Mouse (Mus musculus) T-helper 1 cell (primary cell): ENCODE data around the gene Htr6.

Experiments used
- in situ Hi-C: fragments of 300-600 bp; cut with MboI, MseI; formaldehyde crosslinking; loops from one replicate; pipeline ENCODE4 v1.15.1; 2025; ENCODE audit warnings: high pct_unique_total_duplicates

Htr6 gene

DNA sequence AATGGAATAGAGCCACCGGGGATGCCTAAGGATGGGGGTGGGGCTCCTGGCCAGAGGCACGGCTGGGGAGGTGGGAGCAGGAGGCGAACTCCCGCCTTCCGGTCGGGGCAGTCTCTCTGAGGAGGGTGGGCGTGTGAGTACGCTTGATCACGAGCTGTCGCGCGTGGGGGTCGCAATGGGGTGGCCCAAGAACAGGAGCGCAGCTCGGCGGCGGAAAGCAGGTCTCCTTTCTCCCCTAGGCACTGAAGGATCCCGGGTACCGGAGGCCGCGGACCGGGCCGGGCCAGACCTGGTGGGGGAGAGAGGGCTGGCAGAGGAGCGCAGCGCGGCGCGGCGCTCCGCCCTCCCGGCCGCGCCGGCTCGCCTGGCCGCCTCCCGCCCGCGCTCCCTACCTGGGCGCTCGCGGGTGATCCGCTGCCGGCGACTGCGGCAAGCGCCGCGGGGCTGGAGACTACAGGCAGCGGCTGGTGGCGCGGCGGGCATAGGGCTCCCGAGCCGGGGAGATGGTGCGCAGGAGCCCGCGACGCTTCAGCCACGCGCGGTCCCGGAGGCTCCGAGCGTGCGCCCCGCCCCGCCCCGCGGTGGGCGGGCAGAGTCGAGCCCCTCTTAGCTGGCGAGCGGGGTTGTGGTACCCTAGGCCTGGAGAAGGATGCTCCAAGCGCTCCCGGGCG lies at the start of gene Htr6:
TSS of gene Htr6 (minus strand) at position 530 of the 671 bp plus-strand sequence.
- in situ Hi-C loops = loop anchor here (5.0 kb wide), 1 partner anchor 148 kb away; no protein-coding TSS in a partner anchor

DNA sequence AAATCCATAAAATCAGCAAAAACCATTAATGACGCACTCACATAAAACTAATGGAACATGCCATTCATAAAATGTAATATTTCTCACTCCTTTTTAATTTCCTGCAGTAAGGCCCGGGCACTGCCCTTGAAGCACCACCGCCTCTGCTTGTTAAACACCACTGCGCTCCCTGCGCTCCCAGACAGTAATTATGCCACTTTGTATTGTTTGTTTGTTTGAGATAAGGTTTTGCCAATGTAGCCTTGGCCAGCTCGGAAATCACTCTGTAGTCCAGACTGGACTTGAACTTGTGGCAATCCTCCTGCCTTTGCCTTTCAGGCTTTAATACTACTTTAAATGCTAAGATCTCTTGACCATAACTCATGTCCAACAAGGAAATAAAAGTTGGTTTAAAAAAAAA lies 49.6 kb upstream of the Htr6 start:
- in situ Hi-C loops = no loop called here

DNA sequence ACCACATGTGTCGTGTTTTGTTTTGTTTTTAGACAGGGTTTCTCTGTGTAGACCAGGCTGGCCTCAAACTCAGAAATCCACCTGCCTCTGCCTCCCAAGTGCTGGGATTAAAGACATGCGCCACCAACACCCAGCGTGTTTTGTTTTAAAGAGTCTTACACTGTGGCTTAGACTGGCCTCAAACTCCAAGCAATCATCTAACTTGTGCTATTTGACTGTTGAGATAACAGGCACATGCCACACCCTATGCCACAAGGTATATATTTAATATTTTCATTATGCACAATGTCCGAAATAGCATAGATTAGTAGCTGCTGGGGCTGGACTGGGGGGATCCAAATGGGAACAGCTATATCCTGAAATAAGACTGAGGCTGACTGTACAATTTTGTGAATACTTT lies 47.2 kb upstream of the Htr6 start:
- in situ Hi-C loops = no loop called here

DNA sequence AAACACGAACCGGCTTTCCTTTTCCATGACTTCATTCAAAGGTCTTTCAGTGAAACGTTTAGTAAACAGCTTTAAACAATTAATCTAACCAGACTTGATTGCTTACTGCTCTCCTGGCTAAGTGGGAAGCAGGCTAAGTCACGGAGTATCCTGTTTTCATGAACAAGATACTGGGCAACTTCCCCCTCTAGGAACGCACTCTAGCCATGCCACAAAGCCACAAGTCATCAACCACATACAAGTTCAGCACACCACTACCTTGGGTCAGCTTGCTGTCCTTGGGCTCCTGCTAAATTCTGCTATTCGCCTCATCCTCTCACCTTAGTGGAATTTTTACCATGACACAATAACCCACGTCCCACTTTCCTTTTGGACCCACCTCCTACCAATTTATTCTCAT lies 45.6 kb upstream of the Htr6 start:
- in situ Hi-C loops = no loop called here

DNA sequence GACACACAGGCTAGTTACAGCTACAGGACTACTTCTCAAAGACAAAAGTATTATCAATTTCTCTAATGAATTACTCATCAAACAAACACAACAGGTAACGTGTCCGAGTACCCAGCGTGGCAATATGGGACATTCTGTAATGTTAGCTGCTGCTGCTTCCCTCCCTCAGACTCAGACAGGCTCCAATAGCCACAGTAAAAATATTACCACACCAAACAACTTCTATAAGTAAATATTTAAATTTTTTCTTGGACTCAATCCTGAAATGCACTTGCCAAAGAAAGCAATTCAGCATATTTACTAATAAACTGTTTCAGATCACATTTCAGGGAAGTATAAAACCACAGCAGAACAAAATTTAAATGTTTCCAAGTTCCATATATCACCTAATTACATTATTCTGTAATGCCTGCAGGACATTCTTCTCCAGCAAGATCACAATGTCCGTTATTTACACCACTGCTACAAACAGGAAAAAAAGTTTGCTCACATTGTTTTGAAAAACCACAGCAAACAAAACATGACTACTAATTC lies 45.0 kb upstream of the Htr6 start:
- in situ Hi-C loops = no loop called here

DNA sequence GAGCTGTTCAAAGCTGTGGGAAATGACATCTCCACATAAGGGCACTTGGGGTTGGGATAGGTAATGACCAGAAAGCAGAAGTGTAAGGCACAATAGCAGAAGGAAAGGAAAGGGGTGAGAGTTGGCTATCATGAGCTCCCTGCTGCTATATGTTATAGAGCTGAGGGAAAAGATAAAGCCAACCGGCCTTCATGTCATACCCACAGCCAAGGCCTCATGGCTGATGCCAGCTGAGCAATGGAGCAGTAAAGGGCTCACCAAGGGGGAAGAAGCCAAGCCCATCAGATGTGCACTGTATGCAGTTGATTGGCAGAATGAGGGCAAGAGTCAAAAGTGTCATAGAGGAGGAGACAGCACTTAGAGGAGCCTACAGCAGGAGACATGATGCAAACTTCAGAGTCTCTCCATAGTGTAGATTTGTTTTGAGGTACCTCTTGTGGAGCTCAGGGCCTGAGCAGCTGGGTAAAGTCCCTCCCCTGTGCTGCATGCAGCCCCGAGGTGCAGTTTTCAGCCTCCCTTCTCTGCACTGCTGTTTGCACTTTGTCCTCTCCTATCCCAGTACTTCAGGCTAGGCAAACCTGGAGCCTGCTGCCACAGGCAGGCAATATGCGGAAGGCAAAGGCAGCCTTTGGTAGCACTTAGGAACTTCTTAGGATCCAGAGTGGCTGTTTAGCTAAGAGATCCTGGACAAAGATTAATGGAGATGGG lies 41.1 kb upstream of the Htr6 start:
- in situ Hi-C loops = no loop called here

DNA sequence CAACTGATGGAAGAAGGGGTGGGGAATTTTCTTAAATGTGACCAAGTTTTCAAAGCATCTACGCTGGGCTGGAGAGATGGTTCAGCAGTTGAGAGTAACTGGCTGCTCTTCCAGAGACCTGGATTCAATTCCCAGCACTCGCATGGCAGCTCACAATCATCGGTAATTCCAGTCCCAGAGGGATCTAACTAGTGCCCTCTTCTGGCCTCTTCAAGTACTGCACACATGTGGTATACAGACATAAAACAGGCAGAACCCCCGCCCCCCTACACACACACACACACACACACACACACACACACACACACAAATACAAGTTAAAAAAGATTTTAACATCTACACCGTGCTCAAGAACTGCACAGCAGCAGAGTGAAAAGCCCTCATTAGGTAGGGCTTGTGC lies 40.4 kb upstream of the Htr6 start:
- in situ Hi-C loops = no loop called here

DNA sequence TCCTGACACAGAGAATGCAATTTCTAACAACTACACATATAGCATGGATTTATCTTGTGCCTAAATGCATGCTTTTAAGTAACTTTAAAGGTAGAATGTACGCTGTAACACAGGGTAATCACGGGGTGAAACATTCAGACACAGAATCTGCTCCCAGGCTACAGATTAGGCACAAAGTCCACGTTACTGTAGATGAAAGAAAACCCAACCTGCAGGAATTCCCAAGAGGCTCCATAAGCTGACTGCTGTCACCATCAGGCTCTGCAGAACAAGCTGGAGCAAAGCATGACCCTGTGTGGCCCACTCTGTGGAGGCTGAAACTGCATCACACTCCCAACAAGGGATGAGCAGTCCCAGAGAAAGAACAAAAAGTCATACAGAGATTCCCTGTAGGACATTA lies 37.1 kb upstream of the Htr6 start:
- in situ Hi-C loops = no loop called here

DNA sequence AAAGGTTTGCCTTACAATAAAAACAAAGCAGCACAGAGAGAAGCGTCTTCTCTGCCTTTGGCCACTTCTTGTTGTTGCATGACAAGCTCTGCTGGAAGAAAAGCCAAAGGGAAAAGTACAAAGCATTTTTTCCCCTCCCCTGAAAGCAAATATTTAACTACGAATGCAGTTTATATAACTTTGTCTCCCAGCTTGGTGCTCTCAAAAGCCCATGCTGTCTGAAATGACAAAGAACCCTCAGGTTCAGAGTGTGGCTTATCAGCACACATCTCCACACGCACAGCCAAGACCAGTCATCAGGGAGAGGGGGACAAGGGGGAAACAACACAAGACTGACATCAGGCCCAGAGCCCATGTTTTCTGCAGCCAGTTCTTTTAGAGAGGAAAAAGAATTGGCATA lies 36.1 kb upstream of the Htr6 start:
- in situ Hi-C loops = no loop called here

DNA sequence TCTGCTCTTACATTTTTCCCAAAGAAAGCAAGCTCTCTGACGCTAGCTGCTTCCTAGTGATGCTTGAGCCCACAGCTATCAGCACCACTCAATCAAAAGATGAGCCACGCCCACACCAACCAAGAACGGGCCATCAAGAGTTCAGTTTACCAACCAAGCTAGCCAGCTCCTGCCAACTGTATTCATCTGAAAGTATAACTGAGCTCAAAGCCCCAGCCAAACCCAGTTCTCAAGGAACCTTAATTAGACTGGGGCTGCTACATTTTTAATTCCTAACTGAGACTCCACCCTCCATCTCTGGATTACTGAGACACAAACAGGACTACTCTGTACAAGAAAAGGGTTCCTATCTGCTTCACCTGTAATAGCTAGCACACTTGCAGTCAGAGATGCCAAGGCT lies 35.5 kb upstream of the Htr6 start:
- in situ Hi-C loops = no loop called here

DNA sequence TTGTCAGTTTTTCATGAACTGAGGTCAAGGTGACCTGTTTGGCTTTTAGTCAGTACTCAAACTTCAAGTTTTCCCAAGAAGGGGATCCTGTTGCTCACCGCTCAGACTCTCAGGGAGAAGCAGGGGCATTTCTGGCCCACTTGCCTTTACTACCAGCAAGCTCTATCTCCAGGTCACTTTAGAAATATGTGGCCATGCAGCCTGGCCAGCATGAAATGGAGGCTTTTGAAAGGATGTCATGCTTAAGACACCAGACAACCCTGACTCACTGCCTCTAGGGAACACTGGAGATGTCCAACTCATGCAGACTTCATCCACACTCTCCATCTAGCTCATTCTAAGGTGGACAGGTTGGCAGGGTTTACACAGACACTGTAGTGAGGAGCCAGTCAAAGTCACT lies 30.1 kb upstream of the Htr6 start:
- in situ Hi-C loops = no loop called here

DNA sequence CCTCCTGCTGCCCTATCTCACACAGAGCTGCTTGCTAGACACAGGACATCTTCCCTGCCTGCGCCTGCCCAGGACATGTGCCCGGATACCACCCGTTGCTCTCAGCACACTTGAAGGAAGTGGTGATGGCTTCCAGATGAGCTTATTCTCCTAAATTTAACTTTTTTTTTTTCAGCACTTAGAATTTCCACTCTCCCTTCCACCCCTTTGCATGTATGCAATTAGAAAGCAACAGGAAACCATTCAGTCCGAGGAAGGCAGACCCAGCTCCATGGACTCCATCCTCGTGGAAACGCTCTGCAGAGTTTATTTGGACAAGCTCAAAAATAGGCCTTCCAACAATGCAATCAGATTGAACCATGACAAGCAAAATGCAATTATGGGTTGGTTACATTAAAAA lies 26.2 kb upstream of the Htr6 start:
- in situ Hi-C loops = no loop called here

DNA sequence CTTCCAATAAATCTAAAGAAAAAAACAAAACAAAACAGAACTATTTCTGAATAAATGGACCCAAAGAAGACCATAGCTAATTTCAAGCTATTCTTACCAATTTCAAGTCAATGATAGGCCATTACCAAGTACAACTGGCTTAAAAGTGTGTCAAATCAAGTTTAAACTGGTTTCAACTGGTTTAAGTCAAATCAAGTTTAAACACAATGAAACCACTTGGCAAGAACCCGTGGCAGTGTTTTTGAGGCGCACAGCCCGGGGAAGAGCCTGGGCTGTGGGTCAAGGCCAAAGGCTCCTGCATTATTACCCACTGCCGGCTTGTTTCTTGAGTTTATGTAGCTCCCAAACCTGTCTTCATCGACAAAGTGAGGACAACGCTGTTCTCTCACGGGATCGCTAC lies 25.0 kb upstream of the Htr6 start:
- in situ Hi-C loops = no loop called here

DNA sequence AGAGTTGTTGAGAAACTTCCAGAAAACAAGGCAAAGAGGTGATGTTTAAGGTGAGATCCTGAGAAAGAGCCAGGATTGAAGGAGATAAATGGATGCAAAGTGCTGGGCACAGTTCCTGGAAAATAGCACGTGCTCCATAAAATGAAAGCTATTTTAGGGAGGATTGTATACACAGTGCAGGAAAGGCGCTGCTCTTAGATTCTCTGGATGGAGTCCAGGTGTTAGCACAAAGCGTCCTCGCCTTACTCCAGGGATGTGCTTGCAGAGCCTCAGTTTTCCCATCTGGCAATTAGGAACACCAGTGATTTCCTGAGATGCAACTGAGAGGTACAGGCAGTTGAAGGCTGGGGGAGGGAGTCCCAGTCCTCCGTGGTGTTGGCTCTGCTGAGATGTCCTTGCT lies 20.8 kb upstream of the Htr6 start:
- in situ Hi-C loops = no loop called here

DNA sequence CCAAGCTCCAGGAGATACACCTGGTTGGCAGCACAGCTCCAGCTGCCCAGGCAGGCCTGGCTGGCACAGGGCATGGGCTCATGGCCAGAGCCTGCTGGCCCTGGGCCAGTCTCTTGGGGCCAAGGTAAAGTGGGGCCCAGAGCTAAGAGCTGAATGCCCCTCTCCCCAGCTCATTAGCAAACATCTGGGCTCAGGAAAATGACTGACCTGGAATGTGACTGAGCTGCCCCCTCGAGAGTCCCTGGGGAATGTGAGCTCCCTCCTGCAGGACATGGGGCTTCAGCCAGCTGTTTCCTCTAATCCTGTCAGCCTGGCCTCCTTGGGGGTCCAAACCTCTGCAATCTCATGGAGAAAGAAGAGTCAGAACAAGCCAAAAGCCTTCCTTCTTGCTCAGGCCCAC lies 20.0 kb upstream of the Htr6 start:
- in situ Hi-C loops = no loop called here

DNA sequence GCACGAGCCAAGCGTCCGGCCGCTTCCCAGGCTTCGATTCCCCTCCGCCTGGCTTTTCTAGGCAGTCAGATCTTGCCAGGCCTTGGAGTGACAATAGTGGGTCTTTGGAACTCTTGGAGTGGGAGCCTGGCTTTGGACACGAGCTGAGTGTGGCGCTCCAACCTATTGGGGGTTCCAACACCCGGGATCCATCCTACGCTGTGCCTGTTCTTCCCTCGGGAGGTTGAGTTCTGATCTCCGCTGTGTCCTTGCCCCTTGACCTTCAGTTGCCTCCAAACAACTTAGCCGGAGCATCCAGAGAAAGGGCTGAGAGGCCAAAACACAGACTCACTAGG lies 17.8 kb upstream of the Htr6 start:
- in situ Hi-C loops = no loop called here

DNA sequence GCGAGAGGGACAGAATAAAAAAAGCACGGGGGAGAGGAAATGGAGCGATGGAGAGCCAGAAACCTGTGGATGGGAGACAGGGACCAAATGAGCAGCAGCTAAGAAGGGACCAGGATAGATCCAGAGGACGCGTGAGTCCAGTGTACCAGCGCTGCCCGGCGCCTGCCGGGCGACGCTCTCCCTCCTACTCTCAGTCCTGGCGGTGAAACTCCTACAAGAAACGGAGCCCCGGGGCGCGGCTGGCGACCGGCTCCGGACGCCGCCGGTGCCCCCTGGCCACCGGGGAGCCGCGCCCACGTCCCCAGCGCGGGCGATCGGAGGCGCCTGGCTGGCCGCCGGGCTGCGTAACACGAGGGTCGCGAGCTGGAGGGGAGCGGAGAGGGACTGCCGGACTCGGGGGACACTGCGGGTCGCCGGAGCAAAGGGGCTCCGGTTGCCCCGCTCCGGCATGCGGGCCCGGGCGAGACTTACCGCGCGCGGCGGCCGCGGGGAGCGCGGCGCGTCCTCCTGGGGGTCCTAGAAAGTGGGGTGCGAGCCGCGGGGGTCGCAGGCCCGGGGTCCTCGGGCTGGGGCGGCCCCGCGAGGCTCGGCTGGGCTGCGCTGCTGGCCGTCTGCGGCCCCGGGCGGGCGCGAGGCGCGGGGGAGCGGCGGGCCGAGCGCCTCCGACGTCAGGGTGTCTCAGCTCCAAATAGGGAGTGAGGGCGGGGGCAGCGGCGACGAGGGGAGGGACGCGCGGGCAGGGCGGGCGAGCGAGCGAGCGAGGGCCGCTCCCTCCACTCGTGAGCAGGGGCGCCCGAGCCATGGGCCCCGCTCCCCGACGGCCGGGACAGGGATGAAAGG lies 17.2 kb upstream of the Htr6 start, which contains the start of gene Nbl1:
TSS of gene Nbl1 (minus strand) at position 638 of the 840 bp plus-strand sequence.
- in situ Hi-C loops = no loop called here

DNA sequence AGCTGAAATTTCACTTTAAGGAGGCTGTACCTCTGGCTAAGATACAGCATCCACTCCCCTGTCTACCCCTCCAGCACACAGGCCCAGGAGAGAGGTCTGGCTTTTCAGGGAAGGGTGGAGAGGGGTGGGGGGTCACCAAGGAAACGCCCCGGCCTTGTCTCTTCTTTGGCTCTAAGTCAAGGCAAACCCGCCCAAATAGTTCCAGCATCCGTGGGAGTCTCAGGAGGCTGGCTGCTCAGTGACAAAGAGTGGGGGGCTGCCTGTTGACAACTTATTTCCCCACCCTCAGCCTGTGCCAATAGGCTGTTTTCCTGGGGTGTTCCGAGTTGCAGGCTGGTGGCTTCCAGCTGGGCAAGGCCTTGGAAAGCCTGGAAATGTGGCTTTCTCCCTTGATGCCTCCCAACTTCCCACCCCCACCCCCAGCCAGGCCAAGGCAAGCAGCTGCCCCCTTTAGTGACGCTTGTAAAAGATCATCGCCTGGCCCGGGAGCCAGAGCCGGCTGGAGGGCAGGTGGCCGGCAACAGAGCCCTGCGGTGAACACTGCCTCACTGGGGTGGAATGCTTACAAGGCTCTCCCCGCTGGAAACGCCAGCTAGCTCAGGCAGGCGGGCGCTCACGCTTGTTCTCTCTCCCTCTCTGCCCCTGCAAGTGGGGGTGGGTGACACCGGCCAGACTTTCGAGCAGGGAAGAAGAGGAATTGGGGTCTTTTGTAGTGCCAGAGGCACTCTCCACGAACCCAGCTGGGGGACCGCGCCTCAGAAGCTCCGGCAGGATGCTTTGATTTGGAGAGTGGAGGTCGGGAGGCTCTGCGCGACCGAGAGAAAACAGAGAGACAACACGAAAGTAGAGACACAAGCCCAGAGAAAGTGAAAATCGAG lies 16.3 kb upstream of the Htr6 start:
- in situ Hi-C loops = no loop called here

DNA sequence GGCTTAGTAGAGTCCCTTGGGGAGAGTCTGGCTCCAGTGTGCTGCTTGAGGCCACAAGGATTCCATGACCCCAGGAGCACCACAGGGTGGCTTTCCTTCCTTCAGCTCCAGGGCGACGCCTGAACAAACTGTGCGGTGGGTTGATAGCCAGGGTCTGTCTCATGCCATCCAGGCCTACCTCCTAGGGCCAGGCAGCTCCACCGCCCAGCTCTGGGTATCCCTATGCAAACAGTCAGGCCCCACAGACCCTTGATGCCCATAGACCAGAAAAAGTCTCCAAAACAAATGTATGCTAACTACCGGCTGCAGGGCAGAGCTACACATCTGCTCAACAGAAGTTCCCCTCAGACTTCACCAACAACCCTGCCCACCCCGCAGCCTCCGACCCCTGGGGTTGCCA lies 15.7 kb upstream of the Htr6 start:
- in situ Hi-C loops = no loop called here

DNA sequence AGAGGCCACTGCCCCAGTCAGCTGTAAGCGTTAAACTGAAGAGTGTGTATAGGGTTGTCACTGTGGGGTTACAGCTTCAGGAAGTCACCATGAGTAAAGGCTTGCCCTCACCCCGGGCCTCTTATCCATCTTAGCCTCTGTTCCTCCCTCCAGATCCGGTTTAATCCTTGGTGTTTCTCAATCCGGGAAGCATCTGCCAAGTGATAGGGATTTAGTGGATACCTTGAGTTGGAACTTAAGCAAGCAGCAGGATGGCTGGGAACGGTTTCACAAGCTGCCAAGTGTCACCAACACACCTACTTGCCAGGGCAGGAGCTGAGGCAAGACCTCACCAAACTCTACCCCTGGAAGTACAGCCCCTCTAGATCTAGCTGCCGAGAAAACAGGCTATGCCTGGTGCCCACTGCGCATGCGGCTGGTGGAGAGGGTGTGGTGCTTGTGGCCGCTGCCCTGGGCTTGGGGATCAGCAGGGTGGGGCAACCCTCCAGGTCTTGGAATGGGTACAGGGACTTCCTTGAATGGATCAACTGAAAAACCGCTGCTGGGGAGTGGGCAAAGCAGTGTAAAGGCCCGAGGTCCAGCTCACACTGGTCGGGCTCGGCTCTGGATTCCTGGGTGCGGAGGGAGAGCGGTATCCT lies 15.1 kb upstream of the Htr6 start:
- in situ Hi-C loops = no loop called here
